Mouse (Mus musculus) intestine, postnatal 0 days (tissue): ENCODE measurements around the gene Gramd1b. TPM values are rescaled to one million over a fixed set of nuclear protein-coding genes. Genes with fewer than 3 reads are reported as not detected.

Experiments used
- ATAC-seq: fragments of 200-750 bp; cut with Nextera tagmentation; 2 replicates; pipeline ENCODE4 v1.8.0; 2017; ENCODE audit warnings: mild to moderate bottlenecking, moderate TSS enrichment, moderate library complexity
- H3K27ac ChIP-seq: fragments of 300-500 bp; sonication (generic); 2 replicates; pipeline ENCODE4 v1.5.1; 2014; ENCODE audit warnings: mild to moderate bottlenecking, low read depth, low read length, moderate library complexity
- H3K27me3 ChIP-seq: fragments of 300-500 bp; sonication (generic); replicated peaks from 2 replicates; pipeline ENCODE4 v1.6.1; 2014; ENCODE audit warnings: low read length, mixed read lengths; ENCODE audit not compliant: control insufficient read depth, insufficient read depth
- H3K36me3 ChIP-seq: fragments of 300-500 bp; sonication (generic); 2 replicates; pipeline ENCODE4 v1.6.1; 2014; ENCODE audit warnings: mild to moderate bottlenecking, moderate library complexity; ENCODE audit not compliant: control insufficient read depth, insufficient read depth
- H3K4me1 ChIP-seq: fragments of 300-500 bp; sonication (generic); replicated peaks from 2 replicates; pipeline ENCODE4 v1.6.1; 2014; ENCODE audit warnings: antibody characterized with exemption, low read length, mixed read lengths; ENCODE audit not compliant: control insufficient read depth, insufficient read depth
- H3K4me2 ChIP-seq: fragments of 300-500 bp; sonication (generic); replicated peaks from 2 replicates; pipeline ENCODE4 v1.6.1; 2014; ENCODE audit warnings: low read depth, mild to moderate bottlenecking, moderate library complexity
- H3K4me3 ChIP-seq: fragments of 300-500 bp; sonication (generic); 2 replicates; pipeline ENCODE4 v1.5.1; 2014; ENCODE audit warnings: low read depth, low read length
- H3K9ac ChIP-seq: fragments of 300-500 bp; sonication (generic); 2 replicates; pipeline ENCODE4 v1.6.1; 2014; ENCODE audit warnings: mild to moderate bottlenecking, low read depth, low read length
- H3K9me3 ChIP-seq: fragments of 300-500 bp; sonication (generic); 2 replicates; pipeline ENCODE4 v1.6.1; 2016; ENCODE audit warnings: mixed run types; ENCODE audit not compliant: control insufficient read depth
- CTCF ChIP-seq: sonication (generic); IDR thresholded peaks from 2 replicates; pipeline ENCODE4 v1.5.1; 2016; ENCODE audit warnings: low read depth, mild to moderate bottlenecking, control low read depth, antibody characterized with exemption, moderate library complexity
- WGBS: fragments of 180-500 bp; shearing (Covaris S2); extraction: QIAGEN DNeasy Blood & Tissue Kit; methylation state at CpG from one replicate; pipeline ENCODE4 v1.1.7; 2014; 5-methylcytosine and 5-hydroxymethylcytosine counted together
- polyA plus RNA-seq: library from polyadenylated mRNA; unstranded; fragments of >200 nt; fragmentation: Nextera tagmentation; extraction: Ambion mirVana; gene quantifications from 2 replicates; pipeline ENCODE4 v1.2.1, GENCODE M21; 2015

The Gramd1b gene
- polyA plus RNA-seq, 1 experiment from 2014 or later = 15.2 TPM

- TF ChIP-seq CTCF = no peak
- Histone ChIP-seq H3K4me3 (no peak overlapping the region), H3K27me3 (no peaks in the 10 kb centered on the region), H3K9ac (no peak overlapping the region), H3K9me3 (no peaks in the 10 kb centered on the region), H3K4me1 (no peaks in the 10 kb centered on the region), H3K27ac (no peak overlapping the region), H3K36me3 (no peaks in the 10 kb centered on the region), H3K4me2 (no peak overlapping the region)
- no peak for ATAC-seq
Measured at GRCm38 (mm10) chr9:40563750-40564149, 32.6 kb upstream of the Gramd1b start.

- 79% methylated on average over 7 of the region's 7 CpGs for WGBS
- no peaks in the 10 kb centered on the region for H3K36me3 ChIP-seq
- H3K4me1 ChIP-seq = no peaks in the 10 kb centered on the region
- no peak for ATAC-seq
- H3K27me3 ChIP-seq = no peaks in the 10 kb centered on the region
- no peak overlapping the region for H3K4me3 ChIP-seq
- TF ChIP-seq CTCF = no peak
- H3K27ac ChIP-seq = no peak overlapping the region
- H3K9ac ChIP-seq = no peak overlapping the region
- H3K4me2 ChIP-seq = no peak overlapping the region
- no peaks in the 10 kb centered on the region for H3K9me3 ChIP-seq
Measured at GRCm38 (mm10) chr9:40559646-40560045, 28.5 kb upstream of the Gramd1b start.

- no peaks in the 10 kb centered on the region for H3K4me1 ChIP-seq
- no peak overlapping the region for H3K27ac ChIP-seq
- 86% methylated on average over 5 of the region's 5 CpGs for WGBS
- H3K36me3 ChIP-seq = no peaks in the 10 kb centered on the region
- no peak overlapping the region for H3K4me3 ChIP-seq
- H3K9me3 ChIP-seq = no peaks in the 10 kb centered on the region
- no peak for ATAC-seq
- no peak overlapping the region for H3K9ac ChIP-seq
- H3K4me2 ChIP-seq = no peak overlapping the region
- TF ChIP-seq CTCF = no peak
- H3K27me3 ChIP-seq = no peaks in the 10 kb centered on the region
Measured at GRCm38 (mm10) chr9:40557796-40558195, 26.6 kb upstream of the Gramd1b start.

- Histone ChIP-seq H3K4me2 (no peak overlapping the region), H3K27ac (no peak overlapping the region), H3K36me3 (no peaks in the 10 kb centered on the region), H3K9ac (no peak overlapping the region), H3K4me3 (no peak overlapping the region), H3K4me1 (no peaks in the 10 kb centered on the region), H3K27me3 (no peaks in the 10 kb centered on the region), H3K9me3 (no peaks in the 10 kb centered on the region)
- 64% methylated on average over 4 of the region's 4 CpGs for WGBS
- no peak for TF ChIP-seq CTCF
- no peak for ATAC-seq
Measured at GRCm38 (mm10) chr9:40556396-40556795, 25.2 kb upstream of the Gramd1b start.

GRCm38 (mm10) chr9:40555243-40555642 lies 24.1 kb upstream of the Gramd1b start:
- no peak overlapping the region for H3K4me2 ChIP-seq
- H3K4me1 ChIP-seq = no peaks in the 10 kb centered on the region
- no peak for TF ChIP-seq CTCF
- no peaks in the 10 kb centered on the region for H3K36me3 ChIP-seq
- H3K9ac ChIP-seq = no peak overlapping the region
- WGBS = 58% methylated on average over 5 of the region's 5 CpGs
- no peaks in the 10 kb centered on the region for H3K27me3 ChIP-seq
- H3K4me3 ChIP-seq = no peak overlapping the region
- ATAC-seq = no peak
- H3K27ac ChIP-seq = no peak overlapping the region
- no peaks in the 10 kb centered on the region for H3K9me3 ChIP-seq

GRCm38 (mm10) chr9:40547876-40548275 lies 16.7 kb upstream of the Gramd1b start:
- Histone ChIP-seq H3K4me3 (no peak overlapping the region), H3K4me1 (no peaks in the 10 kb centered on the region), H3K36me3 (no peaks in the 10 kb centered on the region), H3K9me3 (no peaks in the 10 kb centered on the region), H3K9ac (no peak overlapping the region), H3K4me2 (no peak overlapping the region), H3K27ac (no peak overlapping the region), H3K27me3 (no peaks in the 10 kb centered on the region)
- TF ChIP-seq CTCF = no peak
- ATAC-seq = no peak
- WGBS = 87% methylated on average over 5 of the region's 5 CpGs

GRCm38 (mm10) chr9:40545193-40545592 lies 14.0 kb upstream of the Gramd1b start:
- Histone ChIP-seq H3K4me1 (no peaks in the 10 kb centered on the region), H3K27me3 (no peaks in the 10 kb centered on the region), H3K4me2 (no peak overlapping the region), H3K27ac (no peak overlapping the region), H3K4me3 (no peak overlapping the region), H3K36me3 (no peaks in the 10 kb centered on the region), H3K9me3 (no peaks in the 10 kb centered on the region), H3K9ac (no peak overlapping the region)
- ATAC-seq = no peak
- TF ChIP-seq CTCF = no peak
- 74% methylated on average over 6 of the region's 6 CpGs for WGBS
